Mouse (Mus musculus) thymus, adult 2 months (tissue): ENCODE measurements around the gene Abraxas2.

Source experiments
- CTCF ChIP-seq: fragments of 200-500 bp; IDR thresholded peaks from 2 replicates; pipeline ENCODE4 v1.5.1; 2012; ENCODE audit warnings: mild to moderate bottlenecking, control low read depth, low read length, moderate library complexity, borderline replicate concordance; ENCODE audit not compliant: control insufficient read depth, poor library complexity, insufficient read depth; ENCODE audit errors: extremely low read depth
- POLR2A ChIP-seq: fragments of 200-500 bp; IDR thresholded peaks from 2 replicates; pipeline ENCODE4 v1.6.1; 2012; ENCODE audit warnings: mild to moderate bottlenecking, low read length, control low read depth, moderate library complexity; ENCODE audit not compliant: control insufficient read depth, poor library complexity, insufficient read depth; ENCODE audit errors: extremely low read depth

DNA sequence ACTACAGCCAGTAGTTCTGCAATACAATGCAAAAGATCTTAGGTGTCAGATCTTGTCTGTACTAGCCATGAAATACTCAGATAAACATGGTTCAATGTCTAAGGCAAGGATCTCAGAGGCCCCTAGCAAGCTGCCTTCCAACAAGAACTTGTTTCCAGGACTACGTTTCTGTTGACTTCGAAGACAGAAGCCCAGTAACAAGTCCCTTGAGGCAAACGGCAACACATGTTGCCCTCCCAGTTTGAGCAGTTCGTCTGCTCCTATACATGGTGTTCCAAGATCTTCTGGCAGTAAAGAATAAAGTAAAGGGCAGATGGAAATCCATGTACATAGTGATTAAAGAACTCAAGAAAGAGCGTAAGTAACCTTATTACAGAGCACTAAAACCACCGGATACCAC, 5.7 kb upstream of the Abraxas2 start:
- TF ChIP-seq CTCF (no peak), POLR2A (no peak)
